Mouse (Mus musculus) right cerebral cortex, adult 2 months (tissue): Measurements from ENCODE around the gene Atp6v1f.

Experiments
- DNase-seq, 2 experiments: peaks; one replicate each; pipeline ENCODE4 v3.0.0; 2021 to 2022; ENCODE audit warnings: low spot score in 2 of 2

The Atp6v1f gene

GRCm38 (mm10) chr6:29467583-29468354 lies at the start of gene Atp6v1f:
TSS of gene Atp6v1f (plus strand) at chr6:29467718.
- DNase-seq = peak; percentile 91 to 94

- DNase-seq = no peak
These were observed 46.9 kb upstream of the Atp6v1f start for GRCm38 (mm10) chr6:29420596-29420995.

GRCm38 (mm10) chr6:29425118-29425517 lies 42.4 kb upstream of the Atp6v1f start:
- DNase-seq = no peak

GRCm38 (mm10) chr6:29426331-29426730 lies 41.2 kb upstream of the Atp6v1f start:
- no peak for DNase-seq

GRCm38 (mm10) chr6:29428171-29428570 lies 39.3 kb upstream of the Atp6v1f start:
- no peak for DNase-seq

DNA sequence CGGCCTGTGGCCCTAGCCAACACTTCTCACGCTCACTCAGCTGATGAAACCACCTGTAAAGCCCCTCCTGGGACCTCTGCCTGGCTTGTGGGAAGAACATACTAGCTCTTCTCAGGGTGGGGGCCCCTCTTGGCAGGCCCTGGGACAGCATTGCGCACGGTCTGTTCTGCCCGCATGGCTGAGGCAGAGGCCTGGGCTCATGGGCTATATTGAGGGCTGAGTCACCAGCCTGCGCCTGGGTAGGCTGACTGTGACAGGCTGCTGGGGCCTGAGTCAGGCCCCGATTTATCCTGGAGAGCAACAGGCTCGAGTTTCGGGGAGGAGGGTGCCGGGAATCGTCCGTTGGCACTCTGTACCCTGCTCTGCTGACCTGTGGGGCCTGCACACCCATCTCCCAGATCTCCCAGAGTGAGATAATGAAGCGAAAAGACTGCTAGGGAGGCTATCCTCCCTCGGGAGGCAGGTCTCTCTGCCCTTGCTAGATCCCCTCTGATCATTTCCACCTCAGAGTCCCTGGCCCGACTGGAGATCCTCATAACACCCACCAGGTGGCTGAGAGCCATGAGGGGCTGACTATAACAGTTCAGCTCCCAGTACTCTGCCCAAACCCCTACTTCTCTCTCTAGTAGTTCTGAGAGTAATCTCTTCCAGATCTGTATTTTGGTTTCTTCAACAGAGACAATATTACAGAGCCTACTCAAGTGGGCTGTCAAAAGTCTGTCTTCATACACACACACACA lies 36.7 kb upstream of the Atp6v1f start:
- no peak for DNase-seq

GRCm38 (mm10) chr6:29431473-29431872 lies 36.0 kb upstream of the Atp6v1f start:
- DNase-seq = no peak

- no peak for DNase-seq
These were observed 35.4 kb upstream of the Atp6v1f start for GRCm38 (mm10) chr6:29432156-29432555.

DNA sequence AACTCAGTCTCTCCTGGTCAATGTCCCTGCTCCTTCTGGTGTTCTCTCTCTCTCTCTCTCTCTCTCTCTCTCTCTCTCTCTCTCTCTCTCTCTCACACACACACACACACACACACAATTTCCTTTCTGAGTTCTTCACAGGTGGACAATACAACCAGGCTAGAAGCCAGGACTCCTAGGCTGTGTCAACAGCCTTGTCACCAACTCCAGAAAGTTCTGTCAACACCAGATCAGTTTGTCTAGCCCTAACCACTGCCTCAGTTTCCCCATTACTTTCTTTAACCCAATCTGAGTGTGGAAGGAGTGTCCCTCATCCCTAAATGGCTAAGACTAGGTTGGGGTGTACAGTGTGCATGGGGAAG lies 34.9 kb upstream of the Atp6v1f start:
- DNase-seq = no peak

DNA sequence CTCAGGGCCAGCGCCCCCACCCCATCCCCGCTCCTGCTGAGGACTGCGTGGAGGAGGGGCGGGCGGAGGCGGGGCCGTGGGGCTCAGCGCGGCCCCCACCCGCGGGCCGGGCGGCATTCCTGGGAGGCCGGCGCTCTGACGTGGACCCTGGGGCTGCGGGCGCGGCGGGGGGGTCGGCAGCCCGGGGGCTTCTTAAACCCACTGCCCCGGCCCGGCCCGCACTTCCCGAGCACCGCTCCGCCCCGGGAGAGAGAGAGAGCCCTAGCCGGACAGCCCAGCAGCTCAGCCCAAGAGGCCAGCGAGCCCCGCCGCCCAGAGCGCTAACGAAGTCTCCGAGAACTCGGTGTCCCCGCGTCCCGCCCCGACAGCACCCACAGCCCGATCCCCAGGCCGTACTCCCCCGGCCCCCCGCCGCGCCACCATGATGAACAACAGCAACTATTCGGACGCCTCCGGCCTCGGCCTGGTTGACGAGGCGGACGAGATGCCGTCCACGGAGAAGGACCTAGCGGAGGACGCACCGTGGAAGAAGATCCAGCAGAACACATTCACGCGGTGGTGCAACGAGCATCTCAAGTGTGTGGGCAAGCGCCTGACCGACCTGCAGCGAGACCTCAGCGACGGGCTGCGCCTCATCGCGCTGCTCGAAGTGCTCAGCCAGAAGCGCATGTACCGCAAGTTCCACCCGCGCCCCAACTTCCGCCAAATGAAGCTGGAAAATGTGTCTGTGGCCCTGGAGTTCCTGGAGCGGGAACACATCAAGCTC lies 34.3 kb upstream of the Atp6v1f start, which contains the start of gene Flnc:
TSS of gene Flnc (plus strand) at position 219 of the 766 bp plus-strand sequence.
- DNase-seq = peak in 1 of 2 experiments; percentile 17

DNA sequence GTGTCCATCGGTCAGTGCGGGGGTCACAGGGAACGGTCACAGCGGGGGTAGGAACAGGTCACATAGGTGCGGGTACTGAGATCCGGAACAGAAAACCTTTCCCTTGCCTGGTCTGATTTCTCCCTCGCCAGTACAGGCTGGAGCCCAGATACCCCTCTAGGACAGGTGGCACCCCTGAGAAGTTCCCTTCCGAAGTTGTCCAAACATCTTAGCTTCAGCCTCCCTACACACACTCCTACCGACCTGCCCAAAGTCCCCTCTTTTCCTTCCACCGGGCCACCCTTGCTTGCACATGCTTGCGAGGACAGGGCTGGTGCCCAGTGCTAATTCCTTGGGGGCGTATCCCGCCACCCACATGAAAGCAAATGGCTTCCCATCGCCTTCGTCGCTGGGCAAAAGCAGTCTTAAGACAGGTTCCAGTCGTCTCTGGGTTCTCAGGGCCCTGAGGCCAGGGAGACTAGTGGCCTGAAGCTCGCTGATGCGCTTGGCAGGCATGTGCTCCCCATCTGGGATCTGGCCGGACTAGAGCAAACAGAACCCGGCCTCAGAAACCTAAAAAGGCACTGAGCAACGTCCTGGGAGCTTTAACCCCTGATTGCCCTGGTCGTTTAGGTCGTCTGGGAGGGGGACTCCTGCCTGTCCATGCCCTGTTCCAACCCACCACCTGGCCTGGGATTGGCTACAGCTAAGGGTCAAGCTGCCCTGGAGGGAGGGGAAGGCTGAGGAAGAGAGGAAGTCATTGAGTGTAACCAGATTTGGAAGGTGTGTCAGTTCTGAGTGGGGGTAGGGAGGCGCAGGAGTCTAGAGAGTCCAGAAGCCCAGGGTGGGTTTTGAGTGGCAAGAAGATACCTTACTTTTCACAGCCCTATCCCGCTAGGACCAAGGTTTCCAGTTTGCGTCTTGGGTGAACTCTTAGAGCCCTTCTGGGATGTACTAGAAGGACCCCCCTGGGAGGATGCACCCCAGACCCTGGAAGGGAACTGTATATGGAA lies 33.4 kb upstream of the Atp6v1f start:
- no peak for DNase-seq

GRCm38 (mm10) chr6:29434911-29435691 lies 32.4 kb upstream of the Atp6v1f start:
- DNase-seq = no peak

DNA sequence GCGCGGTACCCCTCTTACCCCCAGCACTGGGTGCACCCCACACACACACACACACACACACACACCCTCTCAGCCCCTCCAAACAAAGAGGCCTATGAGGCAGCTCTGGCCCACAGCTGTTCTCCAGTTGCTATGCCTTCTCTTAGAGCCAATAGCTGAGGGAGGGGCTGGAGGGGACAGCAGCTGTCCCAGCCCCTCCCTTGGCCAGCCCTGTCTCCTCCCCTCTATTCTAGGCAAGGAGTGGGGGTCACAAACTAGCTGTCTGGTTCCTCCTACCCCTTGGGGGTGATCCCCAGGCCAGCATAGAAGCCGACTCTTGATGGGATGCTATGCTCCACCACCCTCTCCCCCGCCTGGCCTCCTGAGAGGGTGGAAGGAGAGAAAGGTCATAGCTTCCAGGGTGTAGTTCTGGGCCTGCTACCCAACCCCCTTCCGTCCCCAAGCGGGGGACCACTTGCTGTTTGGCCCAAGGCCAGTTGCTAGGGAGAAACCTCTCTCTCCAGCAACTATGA lies 31.5 kb upstream of the Atp6v1f start:
- DNase-seq = no peak

GRCm38 (mm10) chr6:29436461-29436934 lies 31.0 kb upstream of the Atp6v1f start:
- DNase-seq = no peak

DNA sequence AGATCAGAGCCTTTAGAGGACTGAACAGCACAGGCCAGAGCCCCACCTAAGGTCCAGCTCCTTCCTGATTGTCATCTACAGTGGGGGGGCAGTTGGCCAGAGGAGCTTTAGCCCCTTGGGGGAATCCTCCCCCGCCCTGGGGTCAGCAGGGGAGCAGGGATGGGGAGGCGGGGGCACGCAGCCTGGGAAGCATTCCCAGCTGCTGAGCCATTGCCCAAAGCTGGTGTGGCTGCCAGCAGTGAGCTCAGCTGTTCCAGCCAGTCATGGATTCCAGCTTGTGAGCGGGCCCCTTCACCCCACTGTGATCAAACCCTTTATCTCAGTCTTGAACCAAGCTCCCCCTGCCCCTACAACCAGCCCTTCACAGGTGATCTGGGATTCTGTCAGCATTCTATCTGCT lies 28.3 kb upstream of the Atp6v1f start:
- DNase-seq = no peak

DNA sequence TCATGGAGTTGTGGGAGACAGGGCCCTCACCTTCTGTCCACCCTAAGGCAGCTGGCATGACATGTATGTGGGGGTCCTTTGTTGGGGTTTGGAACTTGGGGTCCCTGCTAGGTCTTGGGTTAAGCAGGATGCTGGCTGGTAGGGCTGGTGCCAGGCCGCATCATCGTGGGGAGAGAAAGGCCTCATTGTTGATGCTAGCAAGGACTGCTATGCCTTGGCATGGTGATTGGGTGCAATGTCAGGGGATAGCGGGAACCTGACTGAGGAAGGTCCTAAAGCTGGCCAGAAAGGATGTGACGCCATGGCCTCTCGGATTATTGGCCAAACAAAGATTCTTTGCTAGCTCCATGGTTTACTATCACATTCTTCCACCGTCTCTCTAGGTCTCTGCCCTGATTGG lies 27.7 kb upstream of the Atp6v1f start:
- DNase-seq = no peak

DNA sequence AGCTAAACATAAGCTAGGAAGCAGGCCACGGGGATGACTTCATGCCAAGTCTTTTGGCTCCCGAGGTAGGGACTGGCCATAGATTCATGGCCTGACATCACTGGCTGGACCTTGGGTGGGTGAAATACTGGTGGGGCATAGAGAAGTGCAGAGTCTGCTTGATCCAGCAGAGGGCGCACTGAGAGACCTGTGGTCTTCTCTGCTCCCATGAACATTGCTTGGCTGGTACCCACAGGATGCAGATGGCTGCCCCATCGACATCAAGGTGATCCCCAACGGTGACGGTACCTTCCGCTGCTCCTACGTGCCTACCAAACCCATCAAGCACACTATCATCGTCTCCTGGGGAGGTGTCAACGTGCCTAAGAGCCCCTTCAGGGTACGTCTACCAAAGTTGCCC lies 22.7 kb upstream of the Atp6v1f start:
- DNase-seq = no peak

DNA sequence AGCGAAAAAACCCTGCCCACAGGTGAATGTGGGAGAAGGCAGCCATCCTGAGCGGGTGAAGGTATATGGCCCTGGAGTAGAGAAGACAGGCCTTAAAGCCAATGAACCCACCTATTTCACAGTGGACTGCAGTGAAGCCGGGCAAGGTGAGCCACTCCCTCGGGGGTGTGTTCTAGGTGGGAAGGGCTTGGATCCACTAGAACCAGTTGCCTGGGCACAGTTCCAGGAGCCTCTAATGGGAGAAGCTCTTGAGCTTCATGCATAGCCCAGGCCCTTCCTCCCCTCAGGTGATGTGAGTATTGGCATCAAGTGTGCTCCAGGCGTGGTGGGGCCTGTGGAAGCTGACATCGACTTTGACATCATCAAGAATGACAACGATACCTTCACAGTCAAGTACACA lies 22.2 kb upstream of the Atp6v1f start:
- DNase-seq = no peak

GRCm38 (mm10) chr6:29449858-29450257 lies 17.7 kb upstream of the Atp6v1f start:
- DNase-seq = no peak

DNA sequence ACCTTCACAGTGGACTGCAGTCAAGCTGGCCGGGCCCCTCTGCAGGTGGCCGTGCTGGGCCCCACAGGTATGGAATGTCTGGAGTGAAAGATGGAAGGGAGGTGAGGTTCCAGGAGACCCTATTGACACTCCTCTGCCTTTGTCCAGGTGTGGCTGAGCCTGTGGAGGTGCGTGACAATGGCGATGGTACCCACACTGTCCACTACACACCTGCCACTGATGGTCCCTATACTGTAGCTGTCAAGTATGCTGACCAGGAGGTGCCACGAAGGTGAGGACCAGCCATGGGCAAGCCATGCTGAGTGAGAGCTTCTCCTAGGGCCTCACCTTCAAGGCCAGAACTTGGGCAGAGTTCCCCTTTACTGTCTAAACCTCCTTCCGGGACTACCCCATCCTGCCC lies 16.9 kb upstream of the Atp6v1f start:
- DNase-seq = no peak
